Mouse (Mus musculus) granulocyte monocyte progenitor cell, adult 5-6 weeks (primary cell): ENCODE measurements around the gene Actr1a. TPM values are rescaled to one million over a fixed set of nuclear protein-coding genes. Genes with fewer than 3 reads are reported as not detected.

Experiments
- ATAC-seq: replicated peaks from 2 replicates; pipeline ENCODE4 v1.8.0; 2016; ENCODE audit warnings: mild to moderate bottlenecking, moderate TSS enrichment, inconsistent platforms; ENCODE audit not compliant: poor library complexity, severe bottlenecking
- total RNA-seq, 2 experiments: library from RNA; stranded (forward) in 1 of 2; stranded (reverse) in 1 of 2; fragments of 200-712, 200-1000 nt in 1 of 2; fragments of >200 nt in 1 of 2; fragmentation: Nextera tagmentation in 1 of 2; gene quantifications; 2 replicates each; pipeline ENCODE4 v1.2.3; 2014 to 2017

Actr1a gene
- total RNA-seq (2014; fragmentation: Nextera tagmentation) (86.7 and 93.2 TPM in 2 replicates), total RNA-seq (2017) (75.8 and 79.7 TPM in 2 replicates)

DNA sequence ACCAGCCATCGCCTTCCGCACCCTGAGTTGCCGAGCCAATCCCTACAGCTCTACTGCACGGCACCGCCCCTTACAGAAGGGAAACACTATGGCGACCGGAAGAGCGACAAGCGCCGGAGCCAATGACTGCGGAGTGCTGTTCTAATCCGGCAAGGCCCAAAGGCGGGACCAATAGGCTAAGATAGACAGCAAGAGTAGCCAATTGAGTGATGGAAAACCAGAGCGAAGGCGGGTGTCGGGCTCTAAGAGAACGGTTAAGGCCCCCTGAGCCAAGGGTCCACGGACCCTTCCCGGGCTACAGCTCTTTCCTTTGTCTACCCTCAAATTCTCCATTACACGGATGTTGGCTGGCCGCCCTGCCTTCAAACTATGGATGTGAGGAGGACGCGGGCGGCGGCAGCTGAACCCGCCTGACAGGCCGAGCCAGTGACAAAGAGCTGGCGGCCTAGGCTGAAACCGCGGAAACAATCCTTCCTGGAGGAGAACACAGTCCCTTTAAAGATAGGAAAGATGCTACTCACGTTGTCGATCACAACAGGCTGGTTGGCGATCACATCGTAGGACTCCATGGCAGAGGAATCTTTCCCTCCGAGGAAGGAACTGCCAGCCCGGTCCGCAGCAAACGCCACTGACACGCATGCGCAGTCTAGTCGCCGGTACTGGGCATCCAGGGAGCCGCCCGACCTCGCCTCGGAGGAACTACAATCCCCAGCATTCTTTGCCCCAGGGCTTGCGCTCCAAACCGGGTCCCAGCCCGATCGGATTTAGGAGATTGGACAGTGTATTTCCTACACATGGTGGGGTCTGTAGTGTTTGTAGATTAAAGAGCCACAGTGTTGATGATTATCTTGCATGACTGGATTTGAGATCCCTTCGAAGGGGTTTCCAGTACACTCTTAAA, at the start of gene Actr1a:
TSS of gene Actr1a (minus strand) at position 640 of the 901 bp plus-strand sequence.
- ATAC-seq: peak; percentile 73

DNA sequence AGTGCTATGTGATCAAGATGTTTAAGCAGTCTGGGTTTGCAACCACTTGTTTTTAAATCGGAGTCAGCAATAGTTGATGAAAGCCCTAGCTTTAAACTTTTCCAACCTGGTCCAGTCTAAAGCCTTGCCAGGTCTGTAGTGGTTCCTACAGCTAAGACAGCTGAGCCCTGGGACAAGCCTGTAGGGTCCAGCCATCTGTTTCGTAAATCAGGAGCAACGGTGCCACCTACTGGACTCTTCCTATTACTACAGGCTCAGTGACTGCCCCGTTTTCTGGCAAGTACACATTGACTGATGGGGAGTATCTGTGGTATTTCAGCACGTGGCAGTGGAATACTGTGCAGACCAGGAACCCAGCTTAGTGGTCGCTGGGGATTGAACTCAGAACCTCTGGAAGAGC, 48.7 kb upstream of the Actr1a start:
- peak; percentile 93 for ATAC-seq

DNA sequence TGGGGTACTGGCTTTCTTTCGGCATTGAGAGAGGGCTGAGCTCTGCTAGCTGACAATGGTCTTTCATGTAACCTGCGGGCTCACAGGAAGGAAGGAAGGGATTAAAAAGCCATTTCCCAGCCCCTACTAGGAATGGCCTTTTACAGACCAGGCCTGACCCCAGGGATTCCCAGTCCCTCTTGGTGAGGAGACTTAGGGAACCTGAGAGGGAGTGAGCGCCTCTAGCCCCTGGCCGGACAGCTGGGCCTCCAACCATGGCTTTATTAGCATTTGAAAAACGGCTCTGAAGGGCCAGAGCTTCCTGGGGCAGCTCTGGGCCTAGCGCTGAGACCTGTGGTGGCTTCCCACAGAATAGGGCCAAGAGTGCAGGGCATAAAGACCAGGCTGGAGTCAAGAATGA, 48.0 kb upstream of the Actr1a start:
- ATAC-seq: no peak

DNA sequence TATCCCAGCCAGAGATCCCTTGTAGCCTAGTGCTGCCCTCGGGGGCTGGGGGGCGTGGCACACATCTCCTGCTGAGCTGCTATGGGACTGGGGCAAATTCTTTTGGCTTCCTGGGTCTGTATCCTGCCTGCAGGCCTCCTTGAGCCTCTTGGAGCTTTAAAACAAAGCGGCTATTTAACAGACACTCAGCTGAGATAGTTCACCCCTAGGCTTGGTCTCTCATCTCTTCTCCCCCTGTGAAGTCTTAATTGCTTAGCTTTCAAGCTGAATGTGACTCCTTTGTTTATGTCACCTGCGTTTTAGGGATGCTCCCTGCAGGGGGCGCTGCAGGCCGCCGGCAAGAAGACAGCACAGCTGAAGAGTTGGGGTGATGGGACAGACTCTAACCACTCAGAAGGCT, 39.9 kb upstream of the Actr1a start:
- no peak for ATAC-seq

DNA sequence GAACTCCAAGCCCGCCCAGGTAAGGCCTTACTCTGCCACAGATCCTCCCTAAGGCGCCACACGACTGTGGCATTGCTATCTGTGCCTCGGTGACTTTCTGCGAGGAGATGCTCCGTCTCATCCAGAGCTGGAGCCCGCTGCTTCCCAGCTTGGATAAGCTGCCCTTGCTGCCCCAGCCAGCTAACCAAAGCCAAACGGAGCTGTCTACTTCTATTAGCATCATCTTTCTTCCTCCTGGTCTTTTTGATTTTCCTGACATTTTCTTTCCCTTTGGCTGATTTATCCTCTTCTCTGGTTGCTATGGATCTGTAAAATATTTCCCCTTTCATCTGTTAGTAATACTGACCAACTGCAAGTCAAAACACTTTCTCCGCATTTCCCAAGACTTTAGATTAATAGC, 39.0 kb upstream of the Actr1a start:
- ATAC-seq: no peak

DNA sequence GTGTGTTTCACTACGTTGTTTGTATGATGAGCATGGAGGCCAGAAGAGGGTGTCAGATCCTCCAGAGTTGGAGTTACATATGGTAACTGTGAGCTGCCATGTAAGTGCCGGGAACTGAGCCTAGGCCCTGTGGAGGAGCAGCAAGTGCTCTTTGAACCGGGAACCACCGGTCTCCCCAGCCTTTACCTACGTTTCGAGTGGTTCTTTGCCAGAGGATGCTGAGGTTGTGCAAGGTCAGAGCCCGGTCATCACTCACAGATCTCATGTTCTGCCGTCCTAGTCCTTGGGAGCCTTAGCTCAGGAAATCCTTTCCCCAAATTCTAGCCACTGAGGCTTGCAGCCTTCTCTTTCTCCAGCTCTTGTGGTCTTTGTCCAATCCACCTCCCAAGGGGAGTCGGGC, 38.6 kb upstream of the Actr1a start:
- no peak for ATAC-seq

DNA sequence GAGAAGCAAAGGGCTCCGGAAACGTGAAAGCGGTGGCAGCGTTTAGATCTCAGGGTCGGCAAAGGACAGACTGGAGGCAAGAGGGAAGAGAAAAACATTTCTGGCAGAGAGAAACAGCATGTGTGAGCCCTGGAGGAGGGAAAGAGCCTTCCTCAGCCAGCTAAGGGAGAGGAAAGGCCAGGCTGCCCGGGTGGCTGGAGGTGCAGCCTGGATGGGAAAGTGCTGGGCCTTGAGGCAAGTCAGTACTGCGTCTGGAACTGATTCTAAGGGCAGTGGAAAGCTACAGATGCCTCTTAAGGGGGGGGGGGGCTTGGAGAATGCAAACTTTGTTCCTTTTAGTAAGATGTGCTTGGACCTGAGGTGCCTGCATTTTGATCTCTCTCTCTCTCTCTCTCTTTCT, 38.2 kb upstream of the Actr1a start:
- ATAC-seq: no peak

DNA sequence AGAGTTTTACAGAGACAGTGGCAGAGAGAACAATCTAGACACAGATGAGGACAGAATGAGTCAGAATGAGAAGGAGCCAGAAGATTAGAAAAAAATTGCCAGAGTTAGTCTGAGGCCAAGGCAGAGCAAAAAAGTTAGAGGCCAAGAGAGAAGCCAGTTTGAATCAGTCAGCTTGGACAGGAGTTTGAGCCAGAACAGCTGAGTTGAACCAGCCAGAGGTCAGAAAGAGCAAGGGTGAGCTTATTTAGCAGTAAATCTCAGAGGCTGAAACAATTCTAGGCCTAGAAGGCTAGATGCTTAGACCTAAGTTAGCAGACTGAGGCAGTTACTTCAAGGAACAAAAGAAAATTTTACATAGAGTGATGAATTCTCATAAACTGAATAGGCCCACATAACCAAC, 33.7 kb upstream of the Actr1a start:
- no peak for ATAC-seq

DNA sequence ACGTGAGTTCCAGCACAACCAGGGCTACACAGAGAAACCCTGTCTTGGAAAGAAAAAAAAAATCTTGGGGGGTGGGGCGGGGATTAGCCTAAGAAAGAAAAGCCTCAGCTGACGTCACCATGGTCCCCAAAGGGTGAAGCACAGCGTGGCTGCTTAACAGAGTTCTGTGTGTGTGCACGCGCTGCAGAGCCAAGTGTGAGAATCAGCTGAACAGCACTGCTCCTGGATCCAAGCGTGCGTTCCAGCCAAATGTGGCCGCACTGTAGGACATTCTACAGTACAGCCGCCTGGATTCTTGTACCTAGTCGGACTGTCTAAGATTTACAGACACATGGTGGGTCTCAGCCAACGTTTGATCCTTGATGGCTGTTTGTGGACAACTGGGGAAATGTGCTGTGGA, 30.9 kb upstream of the Actr1a start:
- ATAC-seq: no peak

DNA sequence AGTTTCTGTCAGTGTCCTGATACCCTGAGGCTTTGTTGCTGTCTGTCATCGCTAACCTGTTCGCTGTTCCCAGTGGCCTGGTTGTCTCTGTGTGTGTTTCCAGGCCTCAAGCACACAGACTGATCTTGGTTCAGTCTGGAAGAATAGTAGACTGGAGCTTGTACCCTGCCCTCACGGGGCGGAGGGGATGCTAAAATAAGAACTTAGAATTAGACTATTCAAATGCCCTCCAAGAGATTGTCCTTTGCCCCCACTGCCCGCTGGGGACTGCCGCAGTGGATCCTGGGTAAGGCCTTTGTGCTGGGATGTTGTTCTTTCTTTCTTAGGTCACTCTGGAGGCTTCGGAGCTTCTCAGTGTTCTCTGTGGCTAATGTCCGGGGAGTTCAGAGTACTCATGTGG, 29.7 kb upstream of the Actr1a start:
- no peak for ATAC-seq

DNA sequence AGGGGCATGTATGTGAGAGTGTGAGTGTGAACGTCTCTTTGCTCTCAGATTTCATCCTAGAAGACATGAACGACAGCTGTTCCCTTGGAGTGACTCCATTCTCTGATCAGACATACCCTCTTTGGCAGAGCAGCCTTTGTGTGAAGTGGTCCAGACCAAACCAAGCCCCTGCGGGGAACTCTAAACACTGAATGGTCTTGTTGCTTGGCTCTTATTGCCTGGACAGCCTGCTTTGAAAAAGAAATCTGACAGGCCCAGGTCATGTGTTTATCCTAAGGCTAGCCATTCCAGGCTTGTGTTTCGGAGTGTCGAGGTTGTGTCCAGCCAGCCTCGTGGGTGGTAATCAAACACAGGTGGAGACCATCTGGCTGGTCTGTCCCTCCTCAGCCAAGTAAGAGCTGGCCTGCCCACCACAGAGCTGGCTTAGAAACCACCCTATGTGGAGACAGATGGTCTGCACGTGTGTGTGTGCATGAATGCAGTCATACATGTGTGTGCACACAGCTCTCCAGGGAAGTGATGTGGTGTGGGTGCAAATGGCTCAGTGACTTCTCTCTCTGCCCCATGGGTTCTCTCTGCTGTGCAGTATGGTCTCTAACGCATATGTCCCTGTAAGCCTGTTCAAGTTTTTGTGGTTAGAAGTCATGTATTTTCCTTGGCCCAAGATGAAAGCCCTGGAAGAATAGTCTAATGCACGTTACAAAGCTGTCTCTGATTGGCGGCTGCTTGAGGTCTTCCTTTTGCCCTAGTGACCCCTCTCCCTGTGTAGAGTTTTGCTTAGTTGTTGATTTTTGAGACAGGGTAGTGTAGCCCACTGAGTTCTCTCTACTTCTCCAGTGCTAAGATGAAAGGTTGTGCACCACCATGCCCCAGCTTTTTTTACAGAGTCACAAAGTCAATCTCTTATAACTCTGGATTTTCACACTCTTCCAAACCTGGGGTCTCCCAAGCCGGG, 27.1 kb upstream of the Actr1a start:
- no peak for ATAC-seq

DNA sequence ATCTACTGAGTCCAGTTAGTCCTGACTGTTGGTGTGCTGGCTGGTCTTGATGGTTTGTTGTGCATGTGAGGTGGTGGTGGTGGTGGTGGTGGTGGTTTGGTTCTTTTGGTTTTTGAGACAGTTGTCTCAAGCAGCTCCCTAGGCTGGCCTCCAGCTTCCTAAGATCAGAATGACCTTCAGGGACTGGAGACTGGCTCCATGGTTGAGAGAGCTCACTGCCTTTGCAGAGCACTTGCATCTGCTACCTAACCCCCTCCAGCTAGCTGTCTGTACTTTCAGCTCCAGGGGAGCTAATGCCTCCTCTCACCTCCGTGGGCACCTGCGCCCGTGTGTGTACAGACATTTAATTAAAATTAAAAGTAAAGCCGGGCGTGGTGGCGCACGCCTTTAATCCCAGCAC, 24.9 kb upstream of the Actr1a start:
- no peak for ATAC-seq

DNA sequence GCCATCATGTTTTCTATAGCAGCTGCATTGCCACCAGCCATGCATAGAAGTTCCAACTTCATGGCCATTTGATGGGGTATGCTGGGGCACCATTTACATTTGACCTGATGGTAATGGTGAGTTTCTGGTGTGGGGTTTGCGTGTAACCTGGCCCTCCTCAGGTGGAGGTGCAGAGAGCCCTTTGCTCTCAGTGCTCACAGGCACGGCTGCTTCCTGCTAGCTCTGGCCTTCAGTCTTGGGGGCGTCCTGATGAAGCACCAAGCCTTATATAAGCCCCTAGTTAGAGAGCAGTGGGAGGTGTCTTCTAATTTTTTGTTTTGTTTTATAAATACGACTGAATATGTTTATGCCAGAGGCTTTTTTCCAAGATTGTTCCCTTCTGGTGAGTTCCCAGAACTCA, 22.5 kb upstream of the Actr1a start:
- no peak for ATAC-seq

DNA sequence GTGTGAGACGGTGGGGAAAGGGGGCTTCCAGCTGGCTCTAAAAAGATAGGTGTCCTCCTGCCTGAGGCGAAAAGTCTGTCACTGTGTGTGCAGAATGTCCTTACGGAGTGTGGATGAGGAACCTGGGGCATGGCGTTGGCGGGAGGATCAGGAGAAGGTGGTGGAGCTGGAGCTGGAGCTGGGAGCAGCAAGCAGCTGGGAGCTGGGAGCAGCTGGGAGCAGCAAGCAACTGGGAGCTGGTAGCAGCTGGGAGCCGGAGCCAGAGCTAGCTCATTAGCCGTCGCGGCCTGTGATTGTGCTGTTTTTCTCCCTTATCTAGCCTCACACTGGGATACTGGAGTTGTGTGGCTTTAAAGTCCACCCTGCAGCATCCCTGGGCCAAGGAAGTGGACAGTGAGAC, 20.7 kb upstream of the Actr1a start:
- ATAC-seq: no peak

DNA sequence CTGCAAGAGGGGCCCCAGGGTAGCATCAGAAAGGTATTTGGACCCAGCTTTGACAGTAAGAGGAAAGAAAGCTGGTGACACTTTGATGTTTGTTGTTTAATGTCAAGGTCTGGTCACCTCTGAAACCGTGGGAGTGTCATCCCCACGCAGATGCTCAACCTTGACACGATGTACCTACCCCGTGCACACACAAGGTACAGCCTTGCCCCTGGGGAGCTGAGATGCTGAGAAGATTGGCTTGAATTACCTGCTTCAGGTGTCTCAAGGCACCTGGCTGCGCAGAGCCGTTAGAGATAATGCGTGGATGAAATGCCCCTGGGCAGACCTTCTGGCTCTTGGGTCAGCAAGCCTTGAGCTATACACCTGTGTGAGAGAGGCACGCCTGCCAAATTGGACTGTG, 18.9 kb upstream of the Actr1a start:
- no peak for ATAC-seq

DNA sequence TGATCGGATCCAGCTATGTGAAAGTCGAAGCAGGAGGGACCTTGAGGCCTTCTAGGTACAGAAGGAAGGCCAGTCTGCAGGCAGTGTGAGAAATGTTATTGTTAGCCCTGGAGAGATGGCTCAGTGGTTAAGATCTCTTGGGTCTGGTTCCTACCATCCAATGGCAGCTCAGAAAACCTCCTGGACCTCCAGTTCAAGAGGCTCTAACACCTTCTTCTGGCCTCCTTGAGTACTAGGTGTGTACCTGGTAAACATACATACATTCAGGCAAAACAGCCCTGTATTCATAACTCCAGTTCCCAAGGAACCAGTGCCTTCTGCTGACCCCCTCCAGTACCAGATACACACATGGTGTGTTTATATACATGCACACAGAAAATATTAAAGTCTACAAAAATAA, 18.4 kb upstream of the Actr1a start:
- ATAC-seq: no peak

DNA sequence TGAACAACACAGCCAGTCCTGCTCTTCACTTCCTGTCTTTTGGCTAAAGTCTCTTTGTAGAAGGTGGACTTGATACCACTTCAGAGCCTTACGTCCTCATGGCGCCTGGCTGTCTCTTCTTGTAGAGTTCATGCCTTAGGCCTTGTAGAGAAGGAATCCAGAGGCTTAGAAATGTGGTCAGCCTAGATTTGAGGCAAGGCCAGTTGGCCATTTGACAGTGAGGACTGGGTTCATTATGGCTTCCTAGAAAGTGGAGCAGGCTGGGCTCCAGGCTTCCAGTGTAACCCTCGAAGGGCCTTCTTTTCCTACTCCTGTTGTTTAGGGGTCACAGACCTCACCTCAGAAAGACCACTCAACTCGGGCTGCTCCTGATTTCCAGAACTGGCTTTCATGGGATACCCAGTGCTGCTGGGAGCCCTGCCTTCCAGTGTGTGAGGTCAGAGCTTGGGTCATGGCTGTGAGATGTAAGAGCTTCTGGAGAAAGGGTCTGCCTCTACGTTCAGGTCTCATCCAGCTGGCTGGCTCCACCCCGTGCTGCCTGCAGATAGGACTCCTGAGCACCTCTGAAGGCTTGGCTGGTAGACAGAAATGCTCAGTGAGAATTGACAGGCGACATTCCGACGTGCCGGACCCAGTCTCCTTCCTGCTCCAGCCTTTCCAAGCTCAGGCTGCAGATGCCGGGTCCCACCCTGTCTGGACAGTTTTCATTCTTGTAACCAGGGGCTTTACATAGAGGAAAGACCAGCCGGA, 16.7 kb upstream of the Actr1a start:
- ATAC-seq: no peak

DNA sequence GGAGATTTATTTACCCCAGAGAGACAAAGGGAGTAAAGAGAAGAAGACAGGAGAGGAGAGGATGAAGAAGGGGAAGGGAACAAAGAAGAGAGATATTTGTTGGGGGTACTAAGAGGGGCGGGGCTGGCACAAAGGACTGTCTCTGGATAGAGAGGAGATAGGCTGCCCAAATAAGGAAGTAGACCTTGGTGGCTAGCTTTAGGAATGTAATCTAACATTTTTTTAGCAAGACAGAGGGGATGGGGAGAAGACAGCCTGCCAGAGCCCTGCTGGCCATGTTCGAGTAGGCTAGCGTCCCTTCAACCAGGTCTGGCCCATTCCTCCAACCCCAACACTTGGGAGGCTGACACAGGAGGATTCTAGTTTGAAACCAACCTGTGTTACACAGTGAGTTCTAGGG, 14.0 kb upstream of the Actr1a start:
- ATAC-seq: peak; percentile 52; the same call in 1 of the 2 replicates

DNA sequence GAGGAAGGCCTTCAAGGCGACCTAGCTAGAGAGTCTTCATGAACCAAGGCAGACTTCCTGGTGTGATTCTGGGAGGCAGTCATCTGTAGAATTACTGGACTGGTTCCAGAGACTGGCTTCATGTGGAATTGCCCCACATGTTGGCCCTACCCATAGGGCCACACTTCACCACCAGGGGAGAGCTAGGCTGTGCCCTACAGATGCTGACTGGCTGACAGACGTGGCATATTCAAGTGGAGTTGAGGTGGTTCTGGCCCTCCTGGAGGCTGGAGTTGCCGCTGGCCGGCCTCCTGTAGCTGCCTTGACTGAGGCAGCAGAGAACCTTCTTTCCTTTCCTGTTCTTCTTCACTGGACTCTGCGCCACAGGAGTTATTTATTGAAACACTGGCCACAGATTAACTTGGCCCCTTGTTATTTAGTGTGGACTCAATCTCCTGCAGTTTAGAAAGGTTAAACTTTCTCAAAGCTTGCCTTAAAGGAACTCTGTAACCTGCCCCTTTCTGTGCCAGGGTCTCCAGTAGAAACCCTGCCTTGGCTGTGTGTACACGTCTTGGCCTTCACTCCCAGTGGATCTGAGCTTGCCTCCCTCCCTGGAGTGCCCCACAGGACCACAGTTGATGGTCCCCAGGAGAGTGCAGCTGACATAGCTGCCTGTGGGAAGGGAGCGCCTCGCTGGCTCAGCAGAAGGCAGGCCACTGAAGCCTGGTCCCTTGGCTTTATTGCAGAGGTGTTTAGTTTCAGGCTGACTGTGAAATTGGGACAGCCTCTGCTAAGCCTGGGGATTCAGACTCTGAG, 11.2 kb upstream of the Actr1a start:
- ATAC-seq: no peak

DNA sequence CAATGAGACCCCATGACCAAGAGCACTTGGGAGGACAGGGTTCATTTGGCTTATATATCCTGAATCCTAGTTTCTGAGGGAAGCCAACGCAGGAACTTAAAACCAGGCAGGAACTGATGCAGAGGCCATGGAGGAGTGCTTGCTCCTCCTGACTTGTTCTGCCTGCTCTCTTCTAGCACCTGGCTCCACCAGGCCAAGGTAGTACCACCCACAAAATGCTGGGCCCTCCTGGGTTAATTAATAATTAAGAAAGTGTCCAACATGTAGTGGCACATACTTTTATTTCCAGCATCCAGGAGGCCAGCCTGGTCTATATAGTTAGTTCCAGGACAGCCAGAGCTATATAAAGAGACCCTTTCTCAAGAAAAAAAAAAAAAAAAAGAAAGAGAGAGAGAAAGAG, 8.5 kb upstream of the Actr1a start:
- no peak for ATAC-seq
